Mouse (Mus musculus) thymus, adult 2 months (tissue): Measurements from ENCODE around the gene P4ha1. TPM values are rescaled to one million over a fixed set of nuclear protein-coding genes. Genes with fewer than 3 reads are reported as not detected.

ENCODE experiments used
- DNase-seq: peaks from one replicate; pipeline ENCODE4 v3.0.0; 2021
- H3K27ac ChIP-seq: fragments of 200-500 bp; 2 replicates; pipeline ENCODE4 v1.5.1; 2012; ENCODE audit warnings: low read length, control low read depth; ENCODE audit not compliant: control insufficient read depth, insufficient read depth
- H3K27me3 ChIP-seq: fragments of 200-500 bp; 2 replicates; pipeline ENCODE4 v1.6.1; 2012; ENCODE audit warnings: mild to moderate bottlenecking, low read length, moderate library complexity, mixed read lengths; ENCODE audit not compliant: control insufficient read depth, insufficient read depth
- H3K36me3 ChIP-seq: fragments of 200-500 bp; 2 replicates; pipeline ENCODE4 v1.6.1; 2012; ENCODE audit warnings: mild to moderate bottlenecking, low read length, moderate library complexity; ENCODE audit not compliant: control insufficient read depth, insufficient read depth
- H3K4me1 ChIP-seq: fragments of 200-500 bp; replicated peaks from 2 replicates; pipeline ENCODE4 v1.6.1; 2012; ENCODE audit warnings: low read length; ENCODE audit not compliant: control insufficient read depth, insufficient read depth
- H3K4me3 ChIP-seq: fragments of 200-500 bp; 2 replicates; pipeline ENCODE4 v1.5.1; 2012; ENCODE audit warnings: mild to moderate bottlenecking, low read length, control low read depth, moderate library complexity; ENCODE audit not compliant: control insufficient read depth, insufficient read depth
- CTCF ChIP-seq: fragments of 200-500 bp; IDR thresholded peaks from 2 replicates; pipeline ENCODE4 v1.5.1; 2012; ENCODE audit warnings: mild to moderate bottlenecking, control low read depth, low read length, moderate library complexity, borderline replicate concordance; ENCODE audit not compliant: control insufficient read depth, poor library complexity, insufficient read depth; ENCODE audit errors: extremely low read depth
- POLR2A ChIP-seq: fragments of 200-500 bp; IDR thresholded peaks from 2 replicates; pipeline ENCODE4 v1.6.1; 2012; ENCODE audit warnings: mild to moderate bottlenecking, low read length, control low read depth, moderate library complexity; ENCODE audit not compliant: control insufficient read depth, poor library complexity, insufficient read depth; ENCODE audit errors: extremely low read depth
- WGBS: fragments of 180-500 bp; shearing (Covaris S2); methylation state at CpG from one replicate; pipeline ENCODE4 v1.1.7; 2018; 5-methylcytosine and 5-hydroxymethylcytosine counted together
- polyA plus RNA-seq: library from polyadenylated mRNA; depleted of rRNA; stranded (reverse); fragments of >200 nt; gene quantifications from 2 replicates; pipeline ENCODE4 v1.2.3, GENCODE M21; 2012

Gene P4ha1
- polyA plus RNA-seq, 1 experiment, result 11.0 TPM

DNA sequence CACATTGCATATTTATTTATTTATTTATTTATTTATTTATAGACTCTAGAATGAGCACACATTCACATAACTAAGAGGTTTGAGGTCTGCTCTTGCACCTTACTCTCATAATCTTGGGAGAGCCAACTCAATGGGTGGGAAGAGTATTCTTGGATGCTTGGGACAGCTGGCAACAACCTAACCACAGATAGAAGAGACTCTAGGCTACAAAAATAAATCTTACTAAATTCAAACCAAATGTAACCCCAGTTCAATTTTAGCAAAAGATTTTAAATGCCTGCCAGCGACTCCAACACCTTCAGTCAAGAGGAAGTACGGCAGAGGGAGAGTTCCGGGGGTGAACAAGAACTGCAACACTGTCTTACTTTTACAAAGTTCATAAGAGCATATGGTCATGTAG lies 2.0 kb upstream of the P4ha1 start:
- 35% methylated on average over 3 of the region's 3 CpGs for WGBS
- no peak overlapping the region for H3K27ac ChIP-seq
- H3K27me3 ChIP-seq, result no peaks in the 10 kb centered on the region
- H3K36me3 ChIP-seq, result no peaks in the 10 kb centered on the region
- peaks cover 5% of the 10 kb centered on the region for H3K4me1 ChIP-seq
- TF ChIP-seq POLR2A (no peak), CTCF (no peak)
- DNase-seq, result no peak
- no peak overlapping the region for H3K4me3 ChIP-seq

GRCm38 (mm10) chr10:59322271-59322670 lies 825 bp upstream of the P4ha1 start:
- H3K4me1 ChIP-seq, result peaks cover 5% of the 10 kb centered on the region
- TF ChIP-seq CTCF (no peak), POLR2A (no peak)
- H3K27me3 ChIP-seq, result no peaks in the 10 kb centered on the region
- H3K36me3 ChIP-seq, result no peaks in the 10 kb centered on the region
- H3K27ac ChIP-seq, result no peak overlapping the region
- 47% methylated on average over 4 of the region's 4 CpGs for WGBS
- no peak overlapping the region for H3K4me3 ChIP-seq
- no peak for DNase-seq

- Histone ChIP-seq H3K27ac (no peak overlapping the region), H3K27me3 (no peaks in the 10 kb centered on the region), H3K36me3 (no peaks in the 10 kb centered on the region), H3K4me3 (peak overlapping the region; percentile 60), H3K4me1 (peaks cover 5% of the 10 kb centered on the region)
- TF ChIP-seq CTCF, result no peak
- TF ChIP-seq POLR2A, result no peak
- under 1% methylated on average over 49 of the region's 49 CpGs for WGBS
- no peak for DNase-seq
These were observed 529 bp downstream of the P4ha1 start for GRCm38 (mm10) chr10:59323488-59324161.

- Histone ChIP-seq H3K4me3 (peak overlapping the region; percentile 60), H3K27me3 (no peaks in the 10 kb centered on the region), H3K27ac (no peak overlapping the region), H3K36me3 (no peaks in the 10 kb centered on the region), H3K4me1 (peaks cover 5% of the 10 kb centered on the region)
- TF ChIP-seq CTCF (no peak), POLR2A (no peak)
- no peak for DNase-seq
- 24% methylated on average over 15 of the region's 15 CpGs for WGBS
These were observed 1.4 kb downstream of the P4ha1 start for GRCm38 (mm10) chr10:59324311-59325165.

DNA sequence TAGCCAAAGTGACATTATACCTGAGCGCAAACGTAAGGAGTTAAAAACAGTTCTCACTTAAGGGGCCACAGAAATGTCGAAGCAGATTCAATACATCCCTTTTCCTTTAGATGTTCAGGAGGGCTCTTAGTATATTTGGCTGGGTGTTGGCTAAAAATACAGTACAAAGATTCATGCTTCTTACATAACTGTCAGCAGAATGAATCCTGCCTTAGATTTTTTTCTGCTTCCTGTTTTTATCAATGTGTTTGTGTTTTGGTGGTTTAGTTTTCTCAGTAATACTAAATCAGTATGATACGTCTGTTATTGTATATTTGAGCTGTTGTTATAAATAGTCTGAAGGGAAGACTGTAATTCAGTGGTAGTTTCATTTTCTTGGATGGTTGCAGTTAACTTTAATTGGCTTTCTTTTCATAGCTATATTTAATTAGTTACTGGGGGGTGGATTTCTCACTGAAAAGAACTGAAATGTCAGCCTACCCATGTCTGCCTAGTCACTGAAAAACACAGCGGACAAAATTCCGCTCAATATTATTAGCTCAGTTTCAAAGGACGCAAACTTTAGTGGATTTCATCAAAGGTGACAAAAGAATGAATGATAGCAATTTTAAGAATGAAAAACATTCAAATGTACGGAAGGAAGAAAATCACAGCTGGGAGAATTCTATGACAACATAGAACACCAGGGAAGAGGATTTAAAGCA lies 3.7 kb downstream of the P4ha1 start:
- no peak for DNase-seq
- H3K27me3 ChIP-seq, result no peaks in the 10 kb centered on the region
- H3K4me3 ChIP-seq, result no peak overlapping the region
- peaks cover 5% of the 10 kb centered on the region for H3K4me1 ChIP-seq
- 84% methylated on average over 8 of the region's 8 CpGs for WGBS
- no peak for TF ChIP-seq CTCF
- no peak for TF ChIP-seq POLR2A
- no peaks in the 10 kb centered on the region for H3K36me3 ChIP-seq
- no peak overlapping the region for H3K27ac ChIP-seq

DNA sequence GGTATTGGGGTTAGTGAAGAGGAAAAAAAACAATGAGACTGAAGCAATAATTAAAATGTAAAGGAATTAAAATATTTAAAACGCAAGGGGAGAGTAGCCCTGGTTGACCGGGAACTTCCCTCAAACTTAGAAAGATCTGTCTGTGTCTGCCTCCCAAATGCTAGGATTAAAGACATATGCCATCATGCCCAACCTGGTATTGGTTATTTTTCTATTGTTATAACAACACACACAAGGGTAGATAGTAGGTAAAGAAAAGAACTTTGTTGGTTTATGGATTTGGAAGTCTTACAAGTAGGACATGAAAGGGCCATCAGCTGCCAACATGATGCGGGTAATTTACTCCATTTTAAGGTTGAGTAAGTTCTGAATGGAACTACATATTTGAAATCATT lies 4.2 kb downstream of the P4ha1 start:
- 99% methylated on average over 3 of the region's 3 CpGs for WGBS
- Histone ChIP-seq H3K27me3 (no peaks in the 10 kb centered on the region), H3K4me1 (peaks cover 5% of the 10 kb centered on the region), H3K36me3 (no peaks in the 10 kb centered on the region), H3K4me3 (no peak overlapping the region), H3K27ac (no peak overlapping the region)
- TF ChIP-seq CTCF (no peak), POLR2A (no peak)
- DNase-seq, result no peak
